Mouse (Mus musculus) ES-E14 (cell line): ENCODE results near the gene 2300002M23Rik.

Experiments used
- CHD2 ChIP-seq: IDR thresholded peaks from 2 replicates; pipeline ENCODE4 v1.6.1; 2014; ENCODE audit warnings: mild to moderate bottlenecking, low read depth, low read length, inconsistent platforms
- HCFC1 ChIP-seq: IDR thresholded peaks from 2 replicates; pipeline ENCODE4 v1.6.1; 2012; ENCODE audit warnings: low read length, inconsistent platforms, borderline replicate concordance; ENCODE audit not compliant: insufficient read depth
- MAFK ChIP-seq: IDR thresholded peaks from 2 replicates; pipeline ENCODE4 v1.6.1; 2014; ENCODE audit warnings: mild to moderate bottlenecking, low read depth, low read length, inconsistent platforms; ENCODE audit not compliant: insufficient read depth
- ZC3H11A ChIP-seq: IDR thresholded peaks from 2 replicates; pipeline ENCODE4 v1.6.1; 2012; ENCODE audit warnings: low read depth, mild to moderate bottlenecking, inconsistent platforms, low read length, borderline replicate concordance
- ZNF384 ChIP-seq: IDR thresholded peaks from 2 replicates; pipeline ENCODE4 v1.6.1; 2012; ENCODE audit warnings: low read depth, low read length, inconsistent platforms

DNA sequence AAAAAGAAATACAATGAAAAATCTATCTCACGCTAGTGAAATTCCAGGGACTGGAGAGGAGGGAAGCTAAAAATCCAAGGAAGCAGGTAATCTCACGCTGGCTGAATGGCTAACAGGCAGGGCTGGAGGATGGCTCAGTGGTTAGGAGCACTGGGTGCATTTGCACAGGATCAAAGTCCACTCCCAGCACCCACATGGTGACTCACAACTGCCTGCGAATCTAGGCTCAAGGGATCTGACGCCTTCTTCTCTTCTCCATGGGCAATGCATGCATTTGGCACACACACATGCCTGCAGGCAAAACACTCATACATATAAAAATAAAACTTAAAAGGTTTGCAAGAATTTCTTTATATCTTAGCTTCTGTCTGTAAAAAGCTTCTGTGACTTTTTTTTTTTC, 29.8 kb upstream of the 2300002M23Rik start:
- TF ChIP-seq CHD2 (no peak), HCFC1 (no peak), MAFK (no peak), ZC3H11A (no peak), ZNF384 (no peak)
